Mouse (Mus musculus) forebrain, postnatal 0 days (tissue): ENCODE measurements around the gene Ptpn21. TPM values are rescaled to one million over a fixed set of nuclear protein-coding genes. Genes with fewer than 3 reads are reported as not detected.

Source experiments
- ATAC-seq: fragments of 200-750 bp; cut with Nextera tagmentation; 2 replicates; pipeline ENCODE4 v1.8.0; 2017; ENCODE audit warnings: mild to moderate bottlenecking, moderate library complexity
- DNase-seq: peaks from one replicate; pipeline ENCODE4 v3.0.0-alpha.2; 2015
- H3K27ac ChIP-seq: fragments of 300-500 bp; sonication (generic); 2 replicates; pipeline ENCODE4 v1.5.1; 2014; ENCODE audit warnings: low read depth, mild to moderate bottlenecking, antibody characterized with exemption, low read length, moderate library complexity, mixed read lengths
- H3K27me3 ChIP-seq: fragments of 300-500 bp; sonication (generic); 2 replicates; pipeline ENCODE4 v1.6.1; 2014; ENCODE audit warnings: mild to moderate bottlenecking, low read length, mixed read lengths; ENCODE audit not compliant: insufficient read depth
- H3K36me3 ChIP-seq: fragments of 300-500 bp; sonication (generic); 2 replicates; pipeline ENCODE4 v1.6.1; 2014; ENCODE audit warnings: mild to moderate bottlenecking, moderate library complexity; ENCODE audit not compliant: insufficient read depth
- H3K4me1 ChIP-seq: fragments of 300-500 bp; sonication (generic); 2 replicates; pipeline ENCODE4 v1.6.1; 2014; ENCODE audit warnings: antibody characterized with exemption; ENCODE audit not compliant: insufficient read depth
- H3K4me2 ChIP-seq: fragments of 300-500 bp; sonication (generic); 2 replicates; pipeline ENCODE4 v1.6.1; 2014; ENCODE audit warnings: low read depth, mild to moderate bottlenecking, moderate library complexity
- H3K4me3 ChIP-seq: fragments of 300-500 bp; sonication (generic); 2 replicates; pipeline ENCODE4 v1.5.1; 2014; ENCODE audit warnings: low read depth, low read length, mixed read lengths
- H3K9ac ChIP-seq: fragments of 300-500 bp; sonication (generic); 2 replicates; pipeline ENCODE4 v1.6.1; 2014; ENCODE audit warnings: mild to moderate bottlenecking
- H3K9me3 ChIP-seq: fragments of 300-500 bp; sonication (generic); 2 replicates; pipeline ENCODE4 v1.6.1; 2016; ENCODE audit warnings: low read length
- CTCF ChIP-seq: sonication (generic); IDR thresholded peaks from 2 replicates; pipeline ENCODE4 v1.5.1; 2016; ENCODE audit warnings: antibody characterized with exemption, control low read depth, low read depth
- WGBS: fragments of 180-500 bp; shearing (Covaris S2); extraction: QIAGEN DNeasy Blood & Tissue Kit; methylation state at CpG from one replicate; pipeline ENCODE4 v1.1.7; 2014; 5-methylcytosine and 5-hydroxymethylcytosine counted together
- polyA plus RNA-seq: library from polyadenylated mRNA; unstranded; fragments of >200 nt; fragmentation: Nextera tagmentation; extraction: Ambion mirVana; gene quantifications from 2 replicates; pipeline ENCODE4 v1.2.1, GENCODE M21; 2015
- total RNA-seq: library from RNA; depleted of rRNA; stranded (reverse); fragments of >200 nt; gene quantifications from 2 replicates; pipeline ENCODE4 v1.2.3, GENCODE M21; 2014

Ptpn21 gene
- total and polyA plus RNA-seq, 2 experiments from 2014 or later = 1.3 to 4.0 TPM

- Histone ChIP-seq H3K36me3 (no peaks in the 10 kb centered on the region), H3K4me1 (peaks cover 15% of the 10 kb centered on the region; the same call in 1 of the 2 replicates), H3K4me3 (peak overlapping the region; percentile 87), H3K27me3 (no peaks in the 10 kb centered on the region), H3K9me3 (no peaks in the 10 kb centered on the region), H3K9ac (peak overlapping the region; percentile 88), H3K4me2 (peak overlapping the region; percentile 49), H3K27ac (peak overlapping the region; percentile 90)
- no peak for TF ChIP-seq CTCF
- peak; percentile 51 for DNase-seq
- ATAC-seq = peak; percentile 20; the same call in 1 of the 2 replicates
- WGBS = under 1% methylated on average over 14 of the region's 14 CpGs
Observed at GRCm38 (mm10) chr12:98747380-98747753, 10.2 kb upstream of the Ptpn21 start.

DNA sequence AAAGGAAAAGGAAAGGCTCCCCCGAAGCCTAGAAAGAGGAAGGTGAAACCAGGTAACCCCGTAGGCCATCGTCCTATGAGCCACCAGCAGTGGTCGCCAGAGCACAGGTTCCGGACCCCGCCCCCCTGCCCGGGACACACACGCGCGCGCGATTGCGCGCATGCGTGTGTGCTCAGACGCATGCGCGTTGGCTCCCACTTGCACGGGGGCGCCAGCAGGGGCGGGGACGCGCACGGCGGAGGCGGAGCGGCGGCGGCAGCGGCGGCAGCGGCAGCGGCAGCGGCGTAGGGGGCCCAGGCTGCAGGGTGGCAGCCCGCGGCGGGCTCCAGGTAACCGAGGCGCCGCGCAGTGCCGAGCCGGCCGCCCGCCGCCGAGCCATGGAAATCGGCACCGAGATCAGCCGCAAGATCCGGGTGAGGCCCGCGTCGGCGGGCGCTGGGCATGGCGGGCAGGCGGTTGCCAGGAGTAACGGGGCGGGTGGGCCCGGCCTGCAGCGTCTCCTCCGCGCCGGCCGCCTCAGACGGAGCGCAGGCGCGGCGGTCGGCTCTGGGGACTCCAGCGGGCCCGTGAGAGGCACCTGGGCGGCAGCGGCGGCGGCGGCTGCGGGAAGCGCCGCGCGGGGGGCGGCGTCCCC lies 9.7 kb upstream of the Ptpn21 start, which contains the start of gene Zc3h14:
TSS of gene Zc3h14 (plus strand) at position 219 of the 634 bp plus-strand sequence.
- no peaks in the 10 kb centered on the region for H3K27me3 ChIP-seq
- ATAC-seq (peak; percentile 94), DNase-seq (peak; percentile 98)
- peaks cover 15% of the 10 kb centered on the region; the same call in 1 of the 2 replicates for H3K4me1 ChIP-seq
- peak; percentile 77 for TF ChIP-seq CTCF
- H3K27ac ChIP-seq = peak within 1 kb of the TSS; percentile 90
- H3K9ac ChIP-seq = peak within 1 kb of the TSS; percentile 88
- H3K9me3 ChIP-seq = no peaks in the 10 kb centered on the region
- H3K4me3 ChIP-seq = peak within 1 kb of the TSS; percentile 87
- H3K4me2 ChIP-seq = peak within 1 kb of the TSS; percentile 49
- no peaks in the 10 kb centered on the region for H3K36me3 ChIP-seq
- under 1% methylated on average over 68 of the region's 87 CpGs for WGBS

- no peak overlapping the region for H3K4me3 ChIP-seq
- H3K27me3 ChIP-seq = no peaks in the 10 kb centered on the region
- no peak overlapping the region for H3K27ac ChIP-seq
- H3K4me2 ChIP-seq = no peak overlapping the region
- ATAC-seq (no peak; the same call in 1 of the 2 replicates), DNase-seq (no peak)
- peaks cover 15% of the 10 kb centered on the region; the same call in 1 of the 2 replicates for H3K4me1 ChIP-seq
- peak; percentile 52 for TF ChIP-seq CTCF
- H3K9ac ChIP-seq = no peak overlapping the region
- H3K36me3 ChIP-seq = no peaks in the 10 kb centered on the region
- WGBS = 2% methylated on average over 2 of the region's 2 CpGs
- H3K9me3 ChIP-seq = no peaks in the 10 kb centered on the region
Observed at GRCm38 (mm10) chr12:98746131-98746530, 8.9 kb upstream of the Ptpn21 start.

- ATAC-seq (no peak), DNase-seq (no peak)
- Histone ChIP-seq H3K36me3 (no peaks in the 10 kb centered on the region), H3K4me2 (no peak overlapping the region), H3K4me3 (no peak overlapping the region), H3K4me1 (peaks cover 15% of the 10 kb centered on the region; the same call in 1 of the 2 replicates), H3K27ac (no peak overlapping the region), H3K27me3 (no peaks in the 10 kb centered on the region), H3K9ac (no peak overlapping the region), H3K9me3 (no peaks in the 10 kb centered on the region)
- no peak for TF ChIP-seq CTCF
- WGBS = 58% methylated on average over 4 of the region's 4 CpGs
Observed at GRCm38 (mm10) chr12:98745626-98746025, 8.4 kb upstream of the Ptpn21 start.

GRCm38 (mm10) chr12:98741011-98741501 lies 3.9 kb upstream of the Ptpn21 start:
- no peak overlapping the region for H3K4me3 ChIP-seq
- ATAC-seq (peak; percentile 44; the same call in 1 of the 2 replicates), DNase-seq (no peak)
- H3K27me3 ChIP-seq = no peaks in the 10 kb centered on the region
- no peak overlapping the region for H3K4me2 ChIP-seq
- TF ChIP-seq CTCF = no peak
- no peaks in the 10 kb centered on the region for H3K4me1 ChIP-seq
- 50% methylated on average over 3 of the region's 3 CpGs for WGBS
- H3K27ac ChIP-seq = no peak overlapping the region
- no peaks in the 10 kb centered on the region for H3K36me3 ChIP-seq
- H3K9ac ChIP-seq = no peak overlapping the region
- no peaks in the 10 kb centered on the region for H3K9me3 ChIP-seq

DNA sequence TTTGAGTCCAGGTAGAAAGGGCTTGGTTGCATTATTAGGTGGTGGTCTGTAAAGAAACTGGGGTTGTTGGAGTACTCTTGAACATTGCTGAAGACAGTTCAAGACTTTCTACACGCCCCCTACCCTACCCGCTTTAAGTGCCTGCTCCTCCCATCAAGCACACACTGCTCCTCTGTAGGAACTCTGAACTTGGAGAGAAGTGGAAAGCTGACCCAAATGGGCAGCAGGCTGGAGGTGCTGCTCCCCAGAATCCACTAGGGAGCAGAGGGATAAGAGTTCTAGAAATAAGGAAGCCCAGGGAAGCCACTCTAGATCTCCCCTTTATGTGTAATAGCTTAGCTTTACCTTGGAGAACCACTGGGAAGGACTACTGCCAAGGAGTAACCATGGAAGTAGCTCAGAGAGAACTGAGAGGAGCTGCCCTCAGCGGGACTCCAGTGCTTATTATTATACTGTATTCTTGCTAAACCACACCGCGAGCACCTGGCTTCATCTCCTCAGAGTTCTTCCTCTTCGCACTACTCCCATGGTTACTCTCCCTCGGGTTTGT lies 671 bp upstream of the Ptpn21 start:
- 14% methylated on average over 7 of the region's 7 CpGs for WGBS
- Histone ChIP-seq H3K9ac (peak overlapping the region; percentile 57; the same call in 1 of the 2 replicates), H3K27me3 (no peaks in the 10 kb centered on the region), H3K4me3 (peak overlapping the region; percentile 69), H3K9me3 (no peaks in the 10 kb centered on the region), H3K27ac (no peak overlapping the region), H3K4me2 (peak overlapping the region; percentile 99), H3K36me3 (no peaks in the 10 kb centered on the region), H3K4me1 (peaks cover 14% of the 10 kb centered on the region; the same call in 1 of the 2 replicates)
- no peak for TF ChIP-seq CTCF
- DNase-seq (peak; percentile 11), ATAC-seq (no peak)
